Mouse (Mus musculus) liver, embryonic 13.5 days (tissue): ENCODE measurements around the gene Adam22. TPM values are rescaled to one million over a fixed set of nuclear protein-coding genes. Genes with fewer than 3 reads are reported as not detected.
"Not testable (repeated sequence)": the region's sequence is repeated elsewhere in the genome, so short reads cannot be mapped to it uniquely, and the experiment has no call there.

Experiments
- ATAC-seq: fragments of 200-750 bp; cut with Nextera tagmentation; 2 replicates; pipeline ENCODE4 v1.8.0; 2017; ENCODE audit warnings: low read depth, mild to moderate bottlenecking, moderate number of reproducible peaks, moderate library complexity
- DNase-seq: peaks from one replicate; pipeline ENCODE4 v3.0.0; 2022
- H3K27ac ChIP-seq: fragments of 300-500 bp; sonication (generic); 2 replicates; pipeline ENCODE4 v1.5.1; 2015; ENCODE audit warnings: moderate library complexity, mild to moderate bottlenecking, inconsistent platforms
- H3K27me3 ChIP-seq: fragments of 300-500 bp; sonication (generic); 2 replicates; pipeline ENCODE4 v1.6.1; 2015; ENCODE audit warnings: mild to moderate bottlenecking, inconsistent platforms
- H3K36me3 ChIP-seq: fragments of 300-500 bp; sonication (generic); 2 replicates; pipeline ENCODE4 v1.6.1; 2015; ENCODE audit warnings: mild to moderate bottlenecking, inconsistent platforms
- H3K4me1 ChIP-seq: fragments of 300-500 bp; sonication (generic); replicated peaks from 2 replicates; pipeline ENCODE4 v1.6.1; 2015; ENCODE audit warnings: inconsistent platforms
- H3K4me2 ChIP-seq: fragments of 300-500 bp; sonication (generic); 2 replicates; pipeline ENCODE4 v1.6.1; 2015; ENCODE audit warnings: inconsistent platforms, mild to moderate bottlenecking, moderate library complexity
- H3K4me3 ChIP-seq: fragments of 300-500 bp; sonication (generic); replicated peaks from 2 replicates; pipeline ENCODE4 v1.5.1; 2015; ENCODE audit warnings: mild to moderate bottlenecking, inconsistent platforms
- H3K9ac ChIP-seq: fragments of 300-500 bp; sonication (generic); 2 replicates; pipeline ENCODE4 v1.6.1; 2015; ENCODE audit warnings: mild to moderate bottlenecking, inconsistent platforms
- H3K9me3 ChIP-seq: fragments of 300-500 bp; sonication (generic); replicated peaks from 2 replicates; pipeline ENCODE4 v1.6.1; 2016; ENCODE audit warnings: inconsistent platforms
- WGBS: fragments of 180-500 bp; shearing (Covaris S2); methylation state at CpG from one replicate; pipeline ENCODE4 v1.1.7; 2015; ENCODE audit not compliant: insufficient replicate concordance; 5-methylcytosine and 5-hydroxymethylcytosine counted together
- microRNA-seq: library from miRNA; unstranded; fragments of <30 nt; microRNA quantifications from one replicate; pipeline ENCODE4, GENCODE M21; 2016
- polyA plus RNA-seq: library from polyadenylated mRNA; unstranded; fragments of >200 nt; fragmentation: Nextera tagmentation; extraction: Ambion mirVana; gene quantifications from 2 replicates; pipeline ENCODE4 v1.2.1, GENCODE M21; 2015

The Adam22 gene
- polyA plus RNA-seq, 1 experiment from 2014 or later = 0.40 TPM

- DNase-seq = peak; percentile 8
Measured at GRCm38 (mm10) chr5:8055721-8056129, 312.2 kb downstream of the Adam22 start.

GRCm38 (mm10) chr5:8053827-8054226, 314.1 kb downstream of the Adam22 start:
- 80% methylated on average over 4 of the region's 4 CpGs for WGBS
- H3K9me3 ChIP-seq = no peaks in the 10 kb centered on the region
- no peak overlapping the region for H3K4me2 ChIP-seq
- no peak overlapping the region for H3K9ac ChIP-seq
- H3K4me3 ChIP-seq = no peak overlapping the region
- DNase-seq (no peak), ATAC-seq (no peak)
- H3K36me3 ChIP-seq = peaks cover 9% of the 10 kb centered on the region; the same call in 1 of the 2 replicates
- H3K27ac ChIP-seq = no peak overlapping the region
- no peaks in the 10 kb centered on the region for H3K27me3 ChIP-seq
- H3K4me1 ChIP-seq = peaks cover 34% of the 10 kb centered on the region

More at GRCm38 (mm10) chr5:8055721-8056129, 312.2 kb downstream of the Adam22 start:
- H3K4me1 ChIP-seq = peaks cover 32% of the 10 kb centered on the region
- H3K9me3 ChIP-seq = no peaks in the 10 kb centered on the region
- no peaks in the 10 kb centered on the region for H3K27me3 ChIP-seq
- peak; percentile 27; the same call in 1 of the 2 replicates for ATAC-seq
- H3K4me2 ChIP-seq = peak overlapping the region; percentile 78
- 32% methylated on average over 8 of the region's 8 CpGs for WGBS
- peak overlapping the region; percentile 94 for H3K9ac ChIP-seq
- peak overlapping the region; percentile 91 for H3K4me3 ChIP-seq
- peaks cover 24% of the 10 kb centered on the region for H3K36me3 ChIP-seq
- H3K27ac ChIP-seq = peak overlapping the region; percentile 89

- H3K36me3 ChIP-seq = no peaks in the 10 kb centered on the region
- no peak for DNase-seq
Measured at GRCm38 (mm10) chr5:8045855-8046254, 322.1 kb downstream of the Adam22 start, which contains the start of gene Sri. Sri (plus strand) TSS chr5:8046078.

GRCm38 (mm10) chr5:8034596-8034995, 333.4 kb downstream of the Adam22 start:
- ATAC-seq = not testable (repeated sequence)

More at GRCm38 (mm10) chr5:8045855-8046254, 322.1 kb downstream of the Adam22 start, which contains the start of gene Sri:
- Histone ChIP-seq H3K9me3 (no peaks in the 10 kb centered on the region), H3K4me2 (no peak within 1 kb of the TSS), H3K4me1 (0 out of 2 replicates have a peak, but pooled peaks cover 3% of the 10 kb centered on the region), H3K27me3 (no peaks in the 10 kb centered on the region), H3K9ac (no peak within 1 kb of the TSS), H3K4me3 (no peak within 1 kb of the TSS), H3K27ac (no peak within 1 kb of the TSS)
- 67% methylated on average over 6 of the region's 6 CpGs for WGBS
- no peak for ATAC-seq

More at GRCm38 (mm10) chr5:8034596-8034995, 333.4 kb downstream of the Adam22 start:
- not testable (repeated sequence) for H3K4me3 ChIP-seq, H3K27me3 ChIP-seq, H3K9me3 ChIP-seq, H3K36me3 ChIP-seq, H3K9ac ChIP-seq, DNase-seq, H3K27ac ChIP-seq, H3K4me1 ChIP-seq, H3K4me2 ChIP-seq
- 81% methylated on average over 6 of the region's 6 CpGs for WGBS

Small RNA genes lying within 50 kb of the gene (microRNA-seq; reads per million reads assigned to microRNA genes)
- gene Gm24196 = not detected

Other genes starting within 250 kb of the Adam22 start
- 33.0 and 38.8 TPM in 2 replicates for gene Dbf4, start 54.6 kb upstream of the Adam22 start, polyA plus RNA-seq
- 3.8 and 5.6 TPM in 2 replicates for gene Slc25a40, start 54.7 kb upstream of the Adam22 start, polyA plus RNA-seq